Mouse (Mus musculus) intestine, postnatal 0 days (tissue): ENCODE measurements around the gene Zbtb20. TPM values are rescaled to one million over a fixed set of nuclear protein-coding genes. Genes with fewer than 3 reads are reported as not detected.

Source experiments
- ATAC-seq: fragments of 200-750 bp; cut with Nextera tagmentation; 2 replicates; pipeline ENCODE4 v1.8.0; 2017; ENCODE audit warnings: mild to moderate bottlenecking, moderate TSS enrichment, moderate library complexity
- H3K27ac ChIP-seq: fragments of 300-500 bp; sonication (generic); 2 replicates; pipeline ENCODE4 v1.5.1; 2014; ENCODE audit warnings: mild to moderate bottlenecking, low read depth, low read length, moderate library complexity
- H3K27me3 ChIP-seq: fragments of 300-500 bp; sonication (generic); replicated peaks from 2 replicates; pipeline ENCODE4 v1.6.1; 2014; ENCODE audit warnings: low read length, mixed read lengths; ENCODE audit not compliant: control insufficient read depth, insufficient read depth
- H3K36me3 ChIP-seq: fragments of 300-500 bp; sonication (generic); 2 replicates; pipeline ENCODE4 v1.6.1; 2014; ENCODE audit warnings: mild to moderate bottlenecking, moderate library complexity; ENCODE audit not compliant: control insufficient read depth, insufficient read depth
- H3K4me1 ChIP-seq: fragments of 300-500 bp; sonication (generic); replicated peaks from 2 replicates; pipeline ENCODE4 v1.6.1; 2014; ENCODE audit warnings: antibody characterized with exemption, low read length, mixed read lengths; ENCODE audit not compliant: control insufficient read depth, insufficient read depth
- H3K4me2 ChIP-seq: fragments of 300-500 bp; sonication (generic); replicated peaks from 2 replicates; pipeline ENCODE4 v1.6.1; 2014; ENCODE audit warnings: low read depth, mild to moderate bottlenecking, moderate library complexity
- H3K4me3 ChIP-seq: fragments of 300-500 bp; sonication (generic); 2 replicates; pipeline ENCODE4 v1.5.1; 2014; ENCODE audit warnings: low read depth, low read length
- H3K9ac ChIP-seq: fragments of 300-500 bp; sonication (generic); 2 replicates; pipeline ENCODE4 v1.6.1; 2014; ENCODE audit warnings: mild to moderate bottlenecking, low read depth, low read length
- H3K9me3 ChIP-seq: fragments of 300-500 bp; sonication (generic); 2 replicates; pipeline ENCODE4 v1.6.1; 2016; ENCODE audit warnings: mixed run types; ENCODE audit not compliant: control insufficient read depth
- CTCF ChIP-seq: sonication (generic); IDR thresholded peaks from 2 replicates; pipeline ENCODE4 v1.5.1; 2016; ENCODE audit warnings: low read depth, mild to moderate bottlenecking, control low read depth, antibody characterized with exemption, moderate library complexity
- WGBS: fragments of 180-500 bp; shearing (Covaris S2); extraction: QIAGEN DNeasy Blood & Tissue Kit; methylation state at CpG from one replicate; pipeline ENCODE4 v1.1.7; 2014; 5-methylcytosine and 5-hydroxymethylcytosine counted together
- polyA plus RNA-seq: library from polyadenylated mRNA; unstranded; fragments of >200 nt; fragmentation: Nextera tagmentation; extraction: Ambion mirVana; gene quantifications from 2 replicates; pipeline ENCODE4 v1.2.1, GENCODE M21; 2015

Gene Zbtb20
- polyA plus RNA-seq, 1 experiment from 2014 or later, result 10.6 TPM

DNA sequence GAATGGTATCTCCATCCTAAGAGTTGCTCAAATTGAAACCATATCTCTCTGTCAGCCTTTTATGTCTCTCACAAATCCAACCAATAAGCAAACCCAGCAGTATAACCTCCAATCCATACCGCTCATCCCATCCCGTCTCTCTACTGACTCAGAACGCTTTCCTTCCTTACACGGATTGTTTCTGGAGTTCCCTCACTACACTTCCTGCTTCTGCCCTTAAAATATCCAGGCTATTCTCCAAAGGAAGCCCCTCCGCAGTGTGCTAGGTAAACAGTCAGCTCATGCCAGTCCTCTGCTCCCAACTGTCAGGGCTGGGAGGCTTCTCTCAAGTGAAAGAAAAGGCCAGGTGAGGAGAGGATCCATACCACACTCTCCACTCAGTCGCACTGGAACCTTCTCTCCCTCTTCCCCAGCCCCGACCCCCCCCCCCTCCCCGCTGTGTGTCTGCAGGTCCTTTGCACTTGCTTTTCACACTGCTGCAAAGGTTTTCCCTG, 563.2 kb downstream of the Zbtb20 start:
- TF ChIP-seq CTCF, result no peak
- Histone ChIP-seq H3K36me3 (no peaks in the 10 kb centered on the region), H3K9ac (no peak overlapping the region), H3K4me1 (no peaks in the 10 kb centered on the region), H3K27ac (no peak overlapping the region), H3K4me3 (no peak overlapping the region), H3K27me3 (no peaks in the 10 kb centered on the region), H3K9me3 (no peaks in the 10 kb centered on the region), H3K4me2 (no peak overlapping the region)
- 62% methylated on average over 8 of the region's 8 CpGs for WGBS
- ATAC-seq, result no peak

DNA sequence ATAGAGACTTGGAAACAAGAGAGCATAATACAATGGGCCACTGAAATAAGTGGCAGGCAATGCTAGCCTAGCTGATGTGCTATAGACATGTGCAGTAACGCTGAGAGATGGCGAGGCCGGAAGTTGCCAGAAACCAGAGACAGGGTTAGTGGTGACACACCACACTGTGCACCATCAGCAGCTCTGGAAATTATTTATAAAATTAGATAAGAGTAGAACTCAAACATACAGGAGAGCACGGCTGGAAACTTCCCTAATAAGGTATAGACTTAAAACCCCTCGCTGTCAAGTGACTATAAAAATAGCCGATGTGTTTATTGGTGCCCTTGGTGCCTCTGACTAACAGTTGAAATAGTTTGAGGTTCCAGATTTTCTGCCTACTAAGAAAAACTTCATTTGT, 565.7 kb downstream of the Zbtb20 start:
- no peaks in the 10 kb centered on the region for H3K9me3 ChIP-seq
- H3K36me3 ChIP-seq, result no peaks in the 10 kb centered on the region
- H3K9ac ChIP-seq, result no peak overlapping the region
- H3K27me3 ChIP-seq, result no peaks in the 10 kb centered on the region
- TF ChIP-seq CTCF, result no peak
- H3K4me3 ChIP-seq, result no peak overlapping the region
- whole genome bisulfite sequencing, result 70% methylated on average over 6 of the region's 6 CpGs
- no peak for ATAC-seq
- no peak overlapping the region for H3K4me2 ChIP-seq
- no peaks in the 10 kb centered on the region for H3K4me1 ChIP-seq
- no peak overlapping the region for H3K27ac ChIP-seq

DNA sequence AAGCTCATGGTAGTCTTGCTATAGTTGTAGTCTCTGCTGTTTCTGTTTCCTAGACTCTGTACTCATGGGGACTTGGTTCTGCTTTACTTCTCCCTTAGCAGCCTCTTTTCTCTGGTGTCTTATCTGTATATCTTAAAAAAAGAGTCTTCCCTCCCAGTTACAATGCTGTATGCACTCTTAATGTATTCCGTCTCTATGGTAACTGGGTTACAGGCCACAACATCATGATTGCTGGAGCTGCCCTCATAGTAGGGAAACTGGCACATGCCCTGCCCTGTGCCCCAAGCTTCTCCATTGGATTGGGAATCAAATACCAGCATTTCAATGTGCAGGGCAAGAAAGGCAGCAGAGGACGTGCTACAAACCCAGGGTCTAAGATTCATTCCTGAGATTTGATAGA, 567.4 kb downstream of the Zbtb20 start:
- Histone ChIP-seq H3K4me3 (no peak overlapping the region), H3K27me3 (no peaks in the 10 kb centered on the region), H3K4me1 (no peaks in the 10 kb centered on the region), H3K4me2 (no peak overlapping the region), H3K36me3 (no peaks in the 10 kb centered on the region), H3K9me3 (no peaks in the 10 kb centered on the region), H3K27ac (no peak overlapping the region), H3K9ac (no peak overlapping the region)
- ATAC-seq, result no peak
- 89% methylated on average over 2 of the region's 2 CpGs for WGBS
- TF ChIP-seq CTCF, result no peak

DNA sequence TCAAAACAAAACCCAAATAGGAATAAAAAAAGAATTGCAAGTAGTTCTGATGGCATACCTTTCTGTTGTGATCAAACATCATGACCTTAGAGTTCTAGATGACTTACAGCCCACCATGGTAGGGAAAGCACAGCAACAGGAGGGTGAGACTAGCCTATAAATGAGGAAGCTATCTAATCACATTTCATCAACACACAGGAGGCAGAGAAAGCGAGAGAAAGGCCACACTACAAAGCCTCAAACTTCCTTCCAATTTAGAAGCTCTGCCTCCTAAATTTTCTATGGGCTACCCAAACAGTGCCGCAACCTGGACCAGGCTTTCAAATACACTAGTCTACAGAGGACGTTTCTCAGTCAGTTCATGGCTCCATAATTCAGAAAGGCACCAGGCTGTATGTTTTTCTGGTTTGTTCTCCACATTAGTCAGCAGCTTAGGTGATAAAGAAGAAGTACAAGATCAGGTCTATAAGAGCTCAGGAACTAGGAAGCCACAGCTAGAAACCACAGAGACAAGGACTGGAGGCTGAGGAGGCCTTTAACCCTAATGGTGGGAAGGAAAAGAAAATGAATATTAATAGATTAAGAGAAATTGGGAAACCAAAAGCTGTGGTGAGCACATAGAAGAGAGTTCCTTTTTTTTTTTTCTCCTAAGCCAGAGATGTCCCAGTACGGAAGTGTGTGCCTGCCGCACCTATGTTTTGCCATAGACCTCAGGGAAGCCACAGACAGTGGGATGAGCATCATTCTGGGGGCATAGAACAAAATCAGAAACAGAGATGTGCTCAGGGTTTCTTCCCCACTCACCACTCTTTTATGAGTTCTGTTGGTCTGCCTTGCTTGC, 572.7 kb downstream of the Zbtb20 start:
- ATAC-seq, result no peak
- Histone ChIP-seq H3K4me1 (no peaks in the 10 kb centered on the region), H3K27me3 (no peaks in the 10 kb centered on the region), H3K4me2 (no peak overlapping the region), H3K4me3 (no peak overlapping the region), H3K36me3 (no peaks in the 10 kb centered on the region), H3K9me3 (no peaks in the 10 kb centered on the region), H3K27ac (no peak overlapping the region), H3K9ac (no peak overlapping the region)
- TF ChIP-seq CTCF, result no peak
- WGBS, result 87% methylated on average over 5 of the region's 5 CpGs

DNA sequence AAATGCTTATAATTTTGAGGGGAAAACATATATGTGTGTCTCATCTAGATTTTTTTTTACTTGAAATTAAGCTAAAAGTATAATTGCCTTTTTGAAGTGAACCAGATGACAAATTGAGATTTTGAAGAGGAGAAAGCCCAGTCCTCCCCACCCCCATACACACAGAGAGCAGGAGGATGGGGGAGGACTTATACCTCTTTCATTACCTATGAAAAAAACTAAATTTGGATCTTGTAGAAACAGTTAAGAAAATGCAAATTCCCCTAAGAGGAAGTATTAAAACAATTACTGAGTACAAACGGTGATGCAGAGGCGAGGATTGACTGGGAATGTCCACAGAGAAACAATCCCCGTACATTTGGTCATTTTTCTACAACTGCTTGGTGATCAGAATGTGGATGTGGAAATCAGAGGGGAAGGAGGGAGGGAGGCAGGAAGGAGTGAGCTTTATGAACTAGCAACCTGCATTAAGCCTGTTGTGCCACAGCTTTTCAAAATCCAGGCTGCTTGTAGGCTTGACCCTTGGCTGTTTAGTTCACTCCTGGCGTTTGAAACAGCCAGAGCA, 578.8 kb downstream of the Zbtb20 start:
- no peaks in the 10 kb centered on the region for H3K9me3 ChIP-seq
- 66% methylated on average over 4 of the region's 4 CpGs for WGBS
- no peaks in the 10 kb centered on the region for H3K36me3 ChIP-seq

DNA sequence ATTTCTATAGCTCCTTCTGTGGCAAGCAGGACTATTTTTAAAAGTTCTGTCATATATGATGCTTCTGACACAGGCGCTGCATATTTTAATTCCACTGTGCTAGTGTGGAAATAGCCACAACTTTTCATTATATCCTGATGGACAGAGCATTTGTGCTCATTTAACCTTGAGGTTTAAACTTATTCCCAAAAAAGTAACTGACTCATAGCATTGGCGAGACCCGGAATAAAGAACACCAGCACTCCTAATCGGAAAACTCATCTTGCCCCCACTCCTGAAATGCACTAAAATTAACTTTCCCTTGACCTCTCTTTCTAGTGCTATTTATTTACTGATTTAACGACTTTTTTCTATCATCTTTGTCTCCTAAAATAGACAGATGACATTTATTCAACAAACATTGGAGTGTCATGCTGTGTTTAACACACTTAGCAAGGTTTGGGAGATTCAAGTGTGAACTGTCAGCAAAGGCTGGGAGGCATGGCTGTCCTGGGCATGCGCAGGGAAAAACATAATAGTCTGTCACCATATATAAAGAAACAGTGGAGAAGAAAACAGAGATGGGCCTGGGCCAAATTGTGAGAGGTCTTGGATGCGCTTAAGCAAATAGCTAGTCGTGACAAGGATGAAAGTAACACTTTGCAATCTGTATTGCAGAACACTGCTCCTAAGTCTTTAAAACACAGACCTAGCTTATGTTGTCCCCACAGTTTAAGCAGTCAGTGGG, 580.9 kb downstream of the Zbtb20 start:
- no peaks in the 10 kb centered on the region for H3K9me3 ChIP-seq
- H3K4me1 ChIP-seq, result no peaks in the 10 kb centered on the region
- no peak for ATAC-seq
- H3K4me2 ChIP-seq, result no peak overlapping the region
- no peaks in the 10 kb centered on the region for H3K36me3 ChIP-seq
- no peak for TF ChIP-seq CTCF
- H3K4me3 ChIP-seq, result no peak overlapping the region
- H3K27ac ChIP-seq, result no peak overlapping the region
- H3K27me3 ChIP-seq, result no peaks in the 10 kb centered on the region
- 68% methylated on average over 8 of the region's 8 CpGs for whole genome bisulfite sequencing
- no peak overlapping the region for H3K9ac ChIP-seq

More for the DNA sequence above, 578.8 kb downstream of the Zbtb20 start:
- Histone ChIP-seq H3K9ac (no peak overlapping the region), H3K4me2 (no peak overlapping the region), H3K4me3 (no peak overlapping the region), H3K27ac (no peak overlapping the region), H3K27me3 (no peaks in the 10 kb centered on the region), H3K4me1 (no peaks in the 10 kb centered on the region)
- TF ChIP-seq CTCF, result no peak
- ATAC-seq, result no peak
